Mouse (Mus musculus): ENCODE measurements around the gene Zgrf1.

Gene Zgrf1

DNA sequence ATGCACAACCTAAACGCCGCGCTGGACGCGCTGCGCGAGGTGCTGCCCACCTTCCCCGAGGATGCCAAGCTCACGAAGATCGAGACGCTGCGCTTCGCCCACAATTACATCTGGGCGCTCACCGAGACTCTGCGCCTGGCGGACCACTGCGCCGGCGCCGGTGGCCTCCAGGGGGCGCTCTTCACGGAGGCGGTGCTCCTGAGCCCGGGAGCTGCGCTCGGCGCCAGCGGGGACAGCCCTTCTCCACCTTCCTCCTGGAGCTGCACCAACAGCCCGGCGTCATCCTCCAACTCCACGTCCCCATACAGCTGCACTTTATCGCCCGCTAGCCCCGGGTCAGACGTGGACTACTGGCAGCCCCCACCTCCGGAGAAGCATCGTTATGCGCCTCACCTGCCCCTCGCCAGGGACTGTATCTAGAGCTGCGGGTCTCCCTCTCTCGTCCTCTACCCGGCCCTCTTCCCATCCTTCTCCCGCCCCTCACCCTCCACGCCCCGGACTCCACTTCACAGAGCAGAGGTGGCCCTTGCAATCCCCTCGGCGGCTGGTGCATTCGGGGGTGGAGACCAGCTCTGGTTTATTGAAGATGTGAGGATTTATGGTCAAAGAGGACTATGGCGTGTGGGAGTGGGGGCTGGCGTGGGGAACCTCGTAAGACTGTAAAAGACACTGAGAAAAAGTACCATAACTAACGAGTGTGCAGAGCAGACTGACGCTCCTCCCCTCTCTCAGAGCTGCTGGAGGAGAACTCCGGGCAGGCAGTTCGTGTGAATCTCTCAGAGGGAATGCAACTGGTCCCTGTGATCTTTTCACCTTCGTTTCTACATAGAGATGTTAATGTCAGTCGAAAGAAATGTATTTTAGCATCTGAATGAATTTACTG, 81.1 kb downstream of the Zgrf1 start:
- ATAC-seq (ENCODE audit: insufficient number of reproducible peaks, low FRiP score, low TSS enrichment) = peak; percentile 65

DNA sequence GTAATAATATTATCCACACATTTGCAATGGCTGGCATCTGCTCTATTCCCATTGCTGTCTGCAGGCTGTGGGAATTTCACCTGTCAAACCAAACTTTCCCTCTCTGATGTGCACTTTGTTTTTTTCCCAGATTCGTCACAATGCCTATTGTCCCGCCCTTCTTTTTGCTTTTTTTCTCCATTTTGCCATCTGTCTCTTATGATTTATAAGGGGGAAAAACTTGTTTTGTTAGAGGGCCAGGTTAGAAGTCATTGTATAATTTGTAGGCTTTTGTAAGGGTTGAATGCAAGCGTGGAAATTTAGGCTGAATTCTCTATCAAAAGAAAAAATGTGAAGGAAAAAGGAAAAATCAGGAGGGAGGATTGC, 81.7 kb downstream of the Zgrf1 start:
- ATAC-seq (ENCODE audit: insufficient number of reproducible peaks, low FRiP score, low TSS enrichment) = no peak

- no peak for ATAC-seq (ENCODE audit: insufficient number of reproducible peaks, low FRiP score, low TSS enrichment)
These were observed 86.8 kb downstream of the Zgrf1 start for GRCm38 (mm10) chr3:127639875-127640761.

DNA sequence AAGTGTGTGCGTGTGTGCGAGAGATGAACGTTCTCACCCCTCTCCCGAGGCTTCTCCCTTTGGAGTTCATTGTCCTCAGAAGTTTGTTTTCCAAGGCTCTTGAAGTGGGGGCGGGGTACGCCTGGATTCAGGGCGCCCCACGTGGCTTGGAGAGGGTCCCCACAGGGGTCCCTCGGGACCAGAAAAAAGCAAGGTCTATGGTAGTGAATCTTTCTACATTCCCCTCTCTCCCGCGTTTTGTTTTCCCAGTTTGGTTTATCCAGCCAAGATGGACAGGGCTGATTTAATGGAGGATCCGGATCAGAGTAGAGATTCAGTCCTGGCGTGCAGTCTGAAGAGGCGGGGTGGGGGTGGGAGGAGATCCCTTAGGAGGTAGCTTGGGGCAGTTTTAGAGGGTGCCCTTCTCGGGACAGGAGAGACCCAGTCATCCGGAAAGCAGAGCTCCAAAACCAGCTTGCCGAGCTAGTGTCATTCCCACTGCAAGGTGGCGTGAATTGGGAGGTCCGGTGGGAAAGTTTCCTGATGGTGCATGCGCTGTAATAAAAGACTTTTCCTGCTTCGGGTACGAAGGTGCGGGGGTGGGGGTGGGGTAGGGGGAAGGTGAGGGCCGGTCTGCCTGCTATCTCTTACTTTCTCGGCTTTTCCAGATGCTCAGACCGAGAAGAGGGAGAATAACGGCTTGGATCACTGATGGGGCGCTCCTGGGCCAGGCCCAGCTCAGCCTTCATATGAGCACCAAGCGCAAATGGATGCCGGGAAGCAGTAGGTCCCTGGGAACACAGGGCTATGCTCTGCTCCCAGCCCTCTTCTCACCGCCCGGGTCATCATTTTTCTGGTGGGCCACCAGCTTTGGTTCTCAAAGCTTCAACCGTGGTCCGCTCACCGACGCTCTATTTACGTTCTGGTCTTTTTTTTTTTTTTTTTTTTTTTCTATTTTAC, 87.7 kb downstream of the Zgrf1 start:
- ATAC-seq (ENCODE audit: insufficient number of reproducible peaks, low FRiP score, low TSS enrichment) = no peak

DNA sequence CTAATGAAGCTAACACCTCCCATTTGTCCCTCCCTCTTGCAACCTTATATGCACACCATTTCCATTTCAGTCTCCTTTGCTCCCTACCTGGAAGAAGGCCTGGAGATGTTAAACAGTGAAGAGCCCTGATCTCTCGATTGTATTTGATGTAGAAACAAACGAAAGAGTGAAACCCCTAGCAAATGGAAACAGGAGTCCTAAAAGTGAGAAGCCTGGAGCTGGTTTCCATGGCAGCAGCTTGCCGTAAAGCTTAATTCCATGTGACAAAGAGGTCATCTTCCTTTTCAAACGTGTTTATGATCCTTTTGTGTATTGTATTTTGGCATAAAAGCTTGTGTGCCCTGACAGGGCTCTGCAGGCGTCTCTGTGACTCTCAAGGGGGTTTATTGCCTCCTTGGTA, 88.9 kb downstream of the Zgrf1 start:
- ATAC-seq (ENCODE audit: insufficient number of reproducible peaks, low FRiP score, low TSS enrichment) = no peak

DNA sequence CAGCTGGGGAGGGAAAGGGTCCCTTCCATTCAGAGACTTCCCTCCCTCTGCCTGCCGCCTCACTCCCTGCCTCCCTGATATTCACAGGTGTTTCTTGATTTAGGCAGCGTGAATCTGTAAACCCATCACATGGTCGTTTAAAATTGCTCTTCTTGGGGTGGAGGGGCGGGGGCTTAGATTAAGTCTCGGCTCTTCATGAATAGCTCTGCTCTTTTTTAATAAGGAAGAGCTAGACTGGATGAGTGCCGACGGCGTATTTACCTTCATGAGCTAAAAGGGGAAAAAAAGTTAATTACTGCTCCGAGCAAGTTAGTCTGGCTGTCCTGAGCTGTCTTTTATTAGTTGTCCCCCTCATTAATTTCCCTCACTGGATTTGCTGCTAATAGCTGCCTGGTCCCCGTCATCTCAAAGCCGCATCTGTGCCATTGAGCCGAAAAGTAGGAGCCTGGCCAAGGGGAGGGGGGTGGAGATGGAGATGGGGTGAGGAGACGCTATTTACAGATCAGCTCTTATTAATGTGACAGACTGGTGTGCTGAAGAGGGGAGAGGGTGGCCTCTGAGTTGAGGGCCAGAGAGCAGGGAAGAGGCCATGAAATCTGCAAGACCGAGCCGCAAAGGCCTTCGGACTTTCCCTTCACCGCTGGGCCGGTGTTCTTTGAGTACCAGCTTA, 93.0 kb downstream of the Zgrf1 start:
- ATAC-seq (ENCODE audit: insufficient number of reproducible peaks, low FRiP score, low TSS enrichment) = no peak

DNA sequence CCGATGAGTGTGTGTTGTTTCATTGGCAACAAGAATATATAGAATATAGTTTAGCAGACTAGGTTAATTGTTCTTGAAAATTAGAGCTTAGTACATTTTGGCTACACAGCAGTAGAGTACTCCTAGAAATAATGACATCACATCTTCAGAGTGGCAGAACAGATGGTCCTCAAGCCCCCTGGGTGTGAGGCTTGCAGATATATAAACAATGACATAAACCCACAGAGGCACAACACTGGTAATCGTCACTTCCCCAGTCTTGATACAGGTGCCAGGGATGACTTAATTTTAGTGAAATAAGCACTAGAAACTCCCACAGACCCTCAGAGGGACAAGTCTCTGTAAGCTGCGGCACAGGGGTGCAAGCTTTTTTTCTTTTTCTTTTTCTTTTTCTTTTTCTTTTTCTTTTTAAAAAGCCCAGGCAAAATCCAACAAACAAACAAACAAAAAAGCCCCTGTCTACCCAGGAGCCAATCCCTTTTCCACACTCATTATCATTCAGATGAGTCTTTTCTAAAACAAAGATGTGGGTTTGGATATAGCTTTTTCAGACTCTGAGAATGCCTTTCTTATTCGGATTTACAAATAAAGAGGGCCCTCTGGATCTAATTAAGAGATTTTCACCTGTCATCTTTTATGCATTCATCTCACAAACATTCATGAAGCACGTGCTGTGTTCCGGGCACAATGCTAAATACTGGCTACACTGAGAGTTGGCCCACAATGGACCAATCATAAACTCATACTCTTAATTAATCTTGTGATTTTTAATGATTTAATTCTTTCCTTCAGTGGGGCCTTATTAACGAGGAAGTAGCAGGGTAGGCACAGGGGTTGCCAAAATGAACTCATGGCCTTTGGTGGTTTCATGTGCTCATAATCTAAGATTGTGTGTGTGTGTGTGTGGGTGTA, 98.7 kb downstream of the Zgrf1 start:
- no peak for ATAC-seq (ENCODE audit: insufficient number of reproducible peaks, low FRiP score, low TSS enrichment)

DNA sequence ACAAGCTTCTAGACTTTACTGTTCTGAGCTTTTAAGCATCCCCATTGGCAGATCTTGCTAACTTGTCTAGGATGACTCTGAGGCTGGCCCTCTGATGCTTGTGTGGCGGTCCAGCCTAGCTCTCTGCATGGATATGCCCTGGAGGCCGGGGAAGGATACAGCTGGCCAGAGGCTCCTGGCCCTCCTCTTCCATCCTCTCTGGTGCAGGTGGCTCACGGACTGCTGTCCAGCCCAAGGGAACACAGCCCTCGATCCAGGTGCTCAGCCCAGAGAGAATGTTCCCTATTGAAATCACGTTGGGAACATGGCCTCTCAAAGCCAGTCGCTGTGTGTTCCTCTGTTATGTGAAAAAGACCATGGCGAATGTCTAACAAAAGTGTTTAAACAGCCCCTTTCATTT, 107.4 kb downstream of the Zgrf1 start:
- no peak for ATAC-seq (ENCODE audit: insufficient number of reproducible peaks, low FRiP score, low TSS enrichment)

DNA sequence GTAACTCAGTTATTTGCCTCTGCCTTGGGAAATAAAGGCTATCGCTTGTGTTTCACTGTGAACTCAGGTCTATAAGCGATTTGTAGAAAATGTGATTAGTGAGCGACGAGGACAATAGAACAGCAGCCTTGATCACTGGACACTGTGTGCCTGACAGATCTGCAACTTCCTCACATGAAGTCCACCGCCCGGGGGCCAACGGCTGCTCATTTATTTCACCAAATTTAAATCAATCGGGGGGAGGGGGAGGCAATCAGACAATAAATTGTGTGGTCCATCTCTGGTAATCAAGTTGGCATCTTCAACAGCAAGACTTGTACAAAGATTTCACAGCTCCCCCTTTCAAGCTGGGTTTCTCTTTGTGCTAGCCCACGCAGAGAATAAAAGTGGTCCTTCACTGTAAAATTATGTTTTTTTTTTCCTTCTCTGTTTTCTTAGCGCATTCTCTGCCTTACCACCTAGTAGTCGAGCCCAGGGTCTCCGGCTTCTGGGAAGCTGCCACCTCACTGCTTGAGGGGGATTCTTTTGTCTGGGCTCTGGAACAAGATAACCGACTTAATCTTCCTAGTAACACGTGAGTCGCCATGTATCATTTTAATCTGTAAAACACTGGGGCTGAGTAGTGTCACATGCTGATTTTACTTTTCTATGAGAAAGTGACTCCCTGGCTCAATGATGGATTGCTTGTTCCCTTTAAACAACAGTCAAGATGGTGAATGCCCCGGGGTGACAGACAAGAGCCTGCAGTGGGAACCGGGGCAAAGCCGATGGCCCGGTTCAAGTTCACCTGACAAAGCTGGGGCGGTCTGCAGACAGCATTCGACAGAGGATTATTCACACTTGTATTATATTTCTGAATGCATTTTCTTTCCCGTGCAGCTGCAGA, 108.6 kb downstream of the Zgrf1 start:
- ATAC-seq (ENCODE audit: insufficient number of reproducible peaks, low FRiP score, low TSS enrichment) = no peak
